Mouse (Mus musculus) thymus, postnatal 25 days (tissue): ENCODE measurements around the gene Atp1b4.
"Not testable (repeated sequence)": the region's sequence is repeated elsewhere in the genome, so short reads cannot be mapped to it uniquely, and the experiment has no call there.

ENCODE experiments used
- DNase-seq: peaks from one replicate; pipeline ENCODE4 v3.0.0; 2022

The Atp1b4 gene

DNA sequence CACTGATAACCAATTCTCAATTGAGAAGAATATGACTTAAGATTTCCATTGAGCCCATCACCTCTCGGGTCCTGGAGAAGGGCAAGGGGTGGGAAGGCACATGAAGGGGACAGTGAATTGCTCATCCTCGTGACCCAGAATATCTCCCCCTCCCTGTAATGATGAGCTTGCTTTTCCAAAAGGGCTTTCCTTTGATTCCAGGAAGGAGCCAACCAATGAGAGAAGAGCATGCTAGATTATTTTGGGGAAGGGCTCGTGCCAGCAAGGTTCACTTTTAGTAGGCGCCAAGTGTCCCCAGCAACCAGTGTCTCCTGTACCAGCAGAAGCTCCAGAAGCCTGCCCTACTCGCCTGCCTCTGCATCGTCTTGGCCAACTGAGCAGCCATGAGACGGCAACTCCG is at the start of gene Atp1b4:
Gene Atp1b4 (plus strand): TSS at position 301 of the 400 bp plus-strand sequence.
- no peak for DNase-seq

DNA sequence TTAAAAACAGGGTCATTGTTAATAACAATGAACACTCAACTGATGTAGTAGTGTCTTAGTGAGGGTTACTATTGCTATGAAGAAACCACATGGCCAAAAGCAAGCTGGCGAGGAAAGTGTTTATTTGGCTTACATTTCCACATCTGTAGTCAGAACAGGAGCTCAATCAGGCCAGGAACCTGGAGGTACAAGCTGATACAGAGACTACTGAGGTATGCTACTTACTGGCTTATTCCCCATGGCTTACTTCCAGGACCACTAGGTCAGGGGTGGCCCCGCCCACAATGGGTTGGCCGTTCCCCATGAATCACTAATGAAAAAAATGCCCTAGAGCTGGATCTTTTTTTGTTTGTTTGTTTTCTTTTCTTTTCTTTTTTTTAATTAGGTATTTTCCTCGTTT is 7.4 kb upstream of the Atp1b4 start:
- DNase-seq = no peak

DNA sequence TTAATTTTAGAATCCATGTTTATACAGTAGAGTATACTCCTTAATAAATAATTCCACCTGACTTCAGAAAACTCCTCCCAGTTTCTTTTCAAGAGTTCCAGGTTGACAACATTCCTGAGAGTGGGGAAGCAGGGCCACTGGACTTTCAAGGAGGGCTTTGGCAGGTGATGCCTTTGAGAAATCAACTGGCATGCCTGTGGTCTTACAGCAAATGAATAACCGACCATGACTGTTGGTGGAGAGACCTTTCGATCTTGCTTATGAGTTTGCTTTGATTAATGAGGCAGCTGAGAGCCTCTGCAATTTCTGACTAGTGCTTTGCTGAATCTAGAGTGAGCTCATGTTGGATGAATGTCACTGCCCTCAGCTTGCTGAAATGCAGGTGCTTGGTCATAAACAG is 4.9 kb upstream of the Atp1b4 start:
- no peak for DNase-seq

DNA sequence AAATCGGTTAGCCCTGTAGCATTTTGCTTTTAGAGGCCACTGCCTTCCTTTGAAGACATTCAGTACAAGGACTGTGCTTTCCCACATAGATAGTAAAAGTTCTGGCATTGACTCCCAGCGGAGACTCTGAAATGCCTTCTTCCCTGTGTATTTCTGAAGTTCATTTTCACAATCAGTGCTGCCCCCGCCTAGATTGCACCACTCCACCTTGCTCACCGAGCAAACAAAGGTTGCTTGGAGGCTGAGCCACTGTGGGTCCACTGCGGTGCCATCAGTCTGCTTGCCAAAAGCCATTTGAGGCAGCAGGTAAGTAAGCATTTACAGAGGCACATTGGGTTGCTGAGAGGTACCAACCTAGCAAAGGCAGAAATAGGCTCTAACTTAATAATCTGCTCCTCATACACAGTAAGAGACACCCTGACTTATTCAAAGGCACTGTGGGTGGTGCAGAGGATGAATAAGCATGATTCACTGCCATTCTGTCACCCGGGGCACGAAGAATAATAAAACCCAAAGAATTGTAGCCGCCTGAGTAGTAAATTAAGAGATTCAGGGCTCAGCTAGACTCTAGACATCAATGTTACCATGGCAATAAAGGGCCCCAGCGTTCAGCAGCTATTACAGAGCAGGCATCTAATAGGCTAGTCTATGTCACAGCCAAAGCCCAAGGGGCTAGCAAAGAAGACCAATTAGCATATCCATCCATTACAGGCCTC is 2.9 kb upstream of the Atp1b4 start:
- no peak for DNase-seq

DNA sequence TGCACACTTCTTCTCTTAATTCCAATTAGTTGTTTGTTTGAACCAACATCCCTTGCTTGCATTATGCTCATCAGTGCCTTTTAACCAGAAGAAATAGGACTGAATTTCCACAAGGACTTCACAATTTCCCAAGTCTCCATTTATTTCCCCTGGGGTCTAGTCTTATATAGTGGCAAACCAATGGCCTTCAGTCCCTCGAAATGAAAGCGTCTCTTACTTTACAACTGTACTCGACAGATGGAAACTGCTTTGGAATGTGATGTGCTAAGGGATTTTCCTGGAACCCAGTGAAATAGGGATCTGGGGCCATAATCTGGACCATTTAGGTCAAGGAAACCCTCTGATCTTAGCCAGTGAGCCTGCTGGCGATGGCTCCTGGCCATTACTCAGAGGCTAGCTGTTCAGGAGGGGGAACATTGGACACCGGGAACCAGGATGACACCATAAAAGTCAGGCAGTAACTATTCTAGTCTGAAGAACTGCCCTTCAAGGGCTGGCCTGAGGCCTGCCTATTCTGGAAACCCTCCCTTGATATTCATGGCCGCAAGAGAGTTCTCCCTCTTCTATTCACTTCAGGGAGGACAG is 2.3 kb upstream of the Atp1b4 start:
- no peak for DNase-seq

DNA sequence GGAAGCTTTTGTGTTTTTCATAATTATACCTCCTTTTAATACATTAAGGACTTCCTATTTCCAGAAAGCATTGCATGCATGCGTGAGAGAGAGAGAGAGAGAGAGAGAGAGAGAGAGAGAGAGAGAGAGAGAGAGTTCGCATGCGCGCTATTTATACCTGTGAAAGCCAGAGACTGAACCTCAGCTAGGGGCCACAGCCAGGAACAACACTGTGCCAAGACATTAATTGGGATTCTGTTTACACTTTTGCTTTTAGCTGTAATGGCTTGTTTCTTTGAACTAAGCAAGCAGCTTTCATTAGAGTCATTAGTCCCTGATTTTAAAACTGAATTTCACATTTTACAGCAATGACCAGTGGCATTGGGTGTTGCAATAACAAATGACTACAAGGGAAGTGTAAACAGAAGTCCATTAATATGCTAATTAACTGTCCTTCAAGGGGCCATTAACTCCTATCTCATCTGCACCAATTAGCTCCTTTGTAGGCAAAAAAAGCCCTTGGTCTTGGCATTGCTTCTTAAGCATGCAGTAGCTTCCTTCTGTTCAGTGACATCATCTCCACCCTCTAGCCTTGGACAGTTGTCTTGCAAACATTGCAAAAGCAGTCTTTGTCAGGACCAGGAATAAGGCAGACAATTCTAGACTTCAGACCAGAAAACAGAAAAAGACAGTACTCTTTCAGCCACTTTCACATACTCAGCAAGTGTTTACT is 14.9 kb downstream of the Atp1b4 start:
- DNase-seq = no peak

DNA sequence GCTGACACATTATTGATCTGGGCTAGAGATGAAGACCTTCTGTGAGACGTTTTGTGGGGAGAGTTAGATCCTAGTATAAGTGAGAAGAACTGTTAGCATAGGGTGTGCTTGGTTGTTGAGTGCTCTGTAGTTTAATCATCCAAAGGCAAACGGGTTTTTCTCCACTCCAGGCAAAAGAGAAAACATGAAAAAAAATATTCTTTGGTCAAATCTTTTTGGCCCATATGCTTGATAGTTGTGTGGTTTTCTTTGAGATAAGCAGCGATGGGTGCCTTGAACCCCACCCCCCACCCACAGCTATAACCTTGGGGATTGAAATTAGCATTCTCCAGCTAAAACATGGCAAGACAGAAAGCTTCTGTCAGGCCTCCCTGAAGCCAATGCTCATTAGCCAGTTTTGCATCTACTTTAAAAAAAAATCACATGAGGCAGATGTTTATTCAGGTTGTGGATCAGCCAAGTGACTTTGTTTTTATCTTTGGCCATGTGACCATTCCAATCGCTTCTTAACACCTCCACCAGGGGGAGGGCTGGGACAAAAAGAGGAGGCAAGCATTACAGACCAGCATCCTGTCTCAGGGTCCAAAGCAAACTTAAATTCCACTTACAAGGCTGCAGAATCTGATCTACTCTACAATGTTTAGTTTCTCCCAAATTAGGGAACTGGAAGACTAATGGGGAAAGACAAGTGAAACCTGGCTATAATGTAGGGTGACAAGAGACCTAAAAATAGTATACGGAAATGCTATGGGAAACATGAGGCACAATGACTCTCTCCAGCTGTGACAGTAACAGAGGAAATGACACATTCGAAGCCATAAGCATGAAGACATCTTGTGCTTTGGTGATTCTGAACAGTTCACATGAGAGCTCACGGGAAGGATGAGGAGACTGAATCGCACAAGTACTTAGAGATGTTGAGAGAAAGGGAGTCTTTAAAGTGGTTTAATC is 18.6 kb downstream of the Atp1b4 start:
- DNase-seq = peak; percentile 4

DNA sequence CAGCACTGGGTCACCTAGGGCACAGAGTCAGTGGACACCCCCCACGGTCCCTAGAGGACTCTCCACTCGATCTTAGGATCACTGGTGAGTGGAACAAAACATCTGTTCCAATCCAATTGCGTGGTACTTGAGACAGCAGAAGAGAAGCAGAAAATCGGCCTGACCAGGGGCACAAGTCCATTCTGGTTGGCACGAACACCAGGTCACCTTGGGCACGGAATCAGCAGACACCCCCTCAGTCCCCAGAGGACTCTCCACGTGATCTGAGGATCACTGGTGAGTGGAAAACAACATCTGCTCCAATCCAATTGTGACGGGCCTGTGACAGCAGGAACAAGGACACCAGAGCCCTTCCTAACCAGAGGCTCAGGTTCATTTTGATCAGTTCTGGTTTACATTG is 46.0 kb downstream of the Atp1b4 start:
- no peak for DNase-seq

DNA sequence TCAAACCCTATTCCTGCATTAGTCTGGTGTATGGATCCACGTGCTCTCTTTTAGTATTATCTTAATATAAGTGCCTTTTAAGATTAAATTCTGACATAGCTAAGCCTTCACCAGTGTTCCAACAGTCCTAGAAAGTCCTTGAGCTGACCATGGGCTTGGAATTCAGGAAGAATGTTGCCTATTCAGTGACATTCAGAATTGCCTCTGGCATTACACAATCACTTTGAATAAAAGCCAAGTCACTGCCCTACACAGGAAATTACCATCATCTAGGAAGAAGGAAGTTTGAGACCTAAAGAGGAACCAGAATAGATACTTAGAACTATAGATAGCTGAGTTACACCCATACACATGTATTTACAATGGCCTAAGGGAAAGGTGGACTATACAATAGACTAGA is 48.6 kb downstream of the Atp1b4 start:
- DNase-seq = not testable (repeated sequence)

DNA sequence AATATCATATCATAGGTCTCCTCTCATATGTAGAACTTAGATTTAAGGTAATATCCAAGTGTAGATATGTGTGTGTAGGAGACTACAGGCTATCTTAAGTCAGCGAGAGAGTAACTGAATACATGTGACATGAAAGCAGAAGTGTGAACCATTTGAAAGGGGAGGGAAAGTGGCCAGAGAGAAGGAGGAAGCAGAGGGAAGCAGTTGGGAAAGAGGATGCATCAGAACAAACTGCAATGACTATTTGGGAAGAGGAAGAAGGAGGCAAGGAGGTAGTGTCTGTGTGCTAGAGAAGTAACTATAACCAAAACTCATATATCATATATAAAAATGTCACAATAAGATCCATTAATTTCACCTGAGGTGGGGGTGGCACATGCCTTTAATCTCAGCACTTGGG is 57.2 kb downstream of the Atp1b4 start:
- not testable (repeated sequence) for DNase-seq
